Mouse (Mus musculus) hindlimb bud, embryonic 11.5 days (tissue): ENCODE data around the gene Gm42688.
"Not testable (repeated sequence)": the region's sequence is repeated elsewhere in the genome, so short reads cannot be mapped to it uniquely, and the experiment has no call there.

Experiments used
- DNase-seq: peaks from one replicate; pipeline ENCODE4 v3.0.0-alpha.2; 2012; ENCODE audit warnings: low read depth, low spot score; ENCODE audit errors: extremely low spot score

Gm42688 gene

GRCm38 (mm10) chr6:83137576-83137950, 36.1 kb downstream of the Gm42688 start:
- DNase-seq = peak; percentile 83

GRCm38 (mm10) chr6:83138056-83138455, 36.6 kb downstream of the Gm42688 start:
- peak; percentile 26 for DNase-seq

- DNase-seq = no peak
Observed at GRCm38 (mm10) chr6:83140044-83140443, 38.6 kb downstream of the Gm42688 start.

GRCm38 (mm10) chr6:83141636-83142035, 40.2 kb downstream of the Gm42688 start:
- DNase-seq = no peak

GRCm38 (mm10) chr6:83142211-83142731, 40.9 kb downstream of the Gm42688 start:
- no peak for DNase-seq

GRCm38 (mm10) chr6:83142886-83143285, 41.5 kb downstream of the Gm42688 start:
- no peak for DNase-seq

GRCm38 (mm10) chr6:83145209-83145608, 43.8 kb downstream of the Gm42688 start:
- DNase-seq = no peak

- DNase-seq = no peak
Observed at GRCm38 (mm10) chr6:83145805-83146204, 44.4 kb downstream of the Gm42688 start.

GRCm38 (mm10) chr6:83147280-83147679, 45.9 kb downstream of the Gm42688 start:
- DNase-seq = no peak

GRCm38 (mm10) chr6:83151721-83152120, 50.3 kb downstream of the Gm42688 start:
- DNase-seq = no peak

- DNase-seq = no peak
Observed at GRCm38 (mm10) chr6:83153038-83153437, 51.6 kb downstream of the Gm42688 start.

- DNase-seq = no peak
Observed at GRCm38 (mm10) chr6:83153485-83153884, 52.1 kb downstream of the Gm42688 start.

GRCm38 (mm10) chr6:83155552-83156238, 54.3 kb downstream of the Gm42688 start:
- DNase-seq = no peak

- DNase-seq = peak; percentile 67
Observed at GRCm38 (mm10) chr6:83156259-83156684, 54.9 kb downstream of the Gm42688 start, which contains the start of the genes Wdr54 and 1700003E16Rik. TSS of gene Wdr54 (minus strand) at chr6:83156397. TSS of gene 1700003E16Rik (plus strand) at chr6:83156404.

GRCm38 (mm10) chr6:83159456-83159855, 58.0 kb downstream of the Gm42688 start:
- DNase-seq = not testable (repeated sequence)
